Mouse (Mus musculus): ENCODE measurements around the gene Rtn4rl2. TPM values are rescaled to one million over a fixed set of nuclear protein-coding genes. Genes with fewer than 3 reads are reported as not detected.

Gene Rtn4rl2
- polyA plus RNA-seq, 1 experiment = 18.3 TPM

GRCm38 (mm10) chr2:84861430-84861829 is 25.1 kb downstream of the Rtn4rl2 start:
- TF ChIP-seq CTCF (IDR thresholded peaks at IDR 0.05; ENCODE audit: borderline replicate concordance, extremely low read depth, insufficient read depth, insufficient read length) = no peak
- no peak for TF ChIP-seq POLR2A (IDR thresholded peaks at IDR 0.05; ENCODE audit: borderline replicate concordance, extremely low read depth, insufficient read depth, insufficient read length, poor library complexity, severe bottlenecking)
- no peak for DNase-seq (ENCODE audit: low read depth)

DNA sequence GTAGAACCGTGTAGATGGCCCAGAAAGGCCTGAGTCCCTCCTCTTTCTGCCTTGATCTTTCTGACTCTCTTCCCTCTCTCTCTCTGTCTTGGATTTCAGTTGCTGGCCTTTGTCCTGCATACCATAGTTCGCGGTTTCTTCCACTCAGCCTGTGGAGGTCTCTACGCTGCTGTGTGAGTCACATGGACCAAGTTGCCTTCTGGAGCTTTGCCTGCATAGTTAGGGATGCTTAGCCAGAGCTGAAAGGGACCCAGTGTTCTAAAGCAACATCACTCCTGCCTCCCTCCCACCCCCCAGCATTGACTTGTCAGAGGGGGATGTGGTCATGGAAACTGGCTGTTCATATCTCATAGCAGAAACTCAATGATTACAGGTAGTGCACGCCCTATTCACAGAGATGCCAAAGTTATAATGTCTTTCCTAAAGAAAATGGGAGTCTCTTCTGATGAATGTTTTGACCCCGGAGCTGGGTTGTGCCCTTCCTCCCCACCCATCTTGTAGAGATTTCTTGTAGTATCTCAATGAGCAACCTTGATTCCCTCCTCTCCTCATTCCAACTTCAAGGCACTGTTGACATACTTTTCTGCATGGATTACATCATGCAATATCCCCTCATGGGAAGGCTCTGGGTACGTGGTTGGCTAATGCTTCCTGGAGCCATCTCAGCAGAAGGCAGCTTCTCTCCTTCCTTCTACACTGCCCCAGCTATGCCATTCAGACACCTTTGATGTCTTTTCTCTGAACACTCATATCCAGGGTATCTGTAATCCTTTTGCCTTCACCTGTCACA is 26.3 kb downstream of the Rtn4rl2 start:
- DNase-seq (ENCODE audit: low read depth) = no peak
- TF ChIP-seq CTCF (IDR thresholded peaks at IDR 0.05; ENCODE audit: borderline replicate concordance, extremely low read depth, insufficient read depth, insufficient read length) (no peak), POLR2A (IDR thresholded peaks at IDR 0.05; ENCODE audit: borderline replicate concordance, extremely low read depth, insufficient read depth, insufficient read length, poor library complexity, severe bottlenecking) (no peak)

DNA sequence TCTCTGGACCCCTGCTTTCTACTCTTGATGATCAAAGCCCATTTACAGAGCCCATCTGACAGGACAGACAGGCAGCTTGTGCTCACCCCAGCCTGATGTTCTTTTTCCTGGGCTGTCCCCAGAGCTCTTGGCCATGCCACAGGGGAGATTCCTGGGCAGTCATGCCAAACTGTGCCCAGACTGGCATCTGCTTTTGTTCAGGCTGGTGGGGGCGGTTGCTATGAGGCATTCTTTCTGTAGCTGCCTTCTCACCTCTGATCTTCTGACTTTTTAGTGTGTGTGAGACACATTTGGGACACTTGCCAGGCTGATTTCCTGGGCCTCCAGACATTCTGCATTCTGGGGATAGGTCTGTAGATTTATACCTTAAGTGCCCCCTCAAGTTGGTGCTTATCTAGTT is 28.0 kb downstream of the Rtn4rl2 start:
- TF ChIP-seq CTCF (IDR thresholded peaks at IDR 0.05; ENCODE audit: borderline replicate concordance, extremely low read depth, insufficient read depth, insufficient read length) (no peak), POLR2A (IDR thresholded peaks at IDR 0.05; ENCODE audit: borderline replicate concordance, extremely low read depth, insufficient read depth, insufficient read length, poor library complexity, severe bottlenecking) (no peak)
- no peak for DNase-seq (ENCODE audit: low read depth)

GRCm38 (mm10) chr2:84855732-84856131 is 30.8 kb downstream of the Rtn4rl2 start:
- TF ChIP-seq CTCF (IDR thresholded peaks at IDR 0.05; ENCODE audit: borderline replicate concordance, extremely low read depth, insufficient read depth, insufficient read length) = peak; percentile 75
- TF ChIP-seq POLR2A (IDR thresholded peaks at IDR 0.05; ENCODE audit: borderline replicate concordance, extremely low read depth, insufficient read depth, insufficient read length, poor library complexity, severe bottlenecking) = no peak
- peak; percentile 79 for DNase-seq (ENCODE audit: low read depth)

DNA sequence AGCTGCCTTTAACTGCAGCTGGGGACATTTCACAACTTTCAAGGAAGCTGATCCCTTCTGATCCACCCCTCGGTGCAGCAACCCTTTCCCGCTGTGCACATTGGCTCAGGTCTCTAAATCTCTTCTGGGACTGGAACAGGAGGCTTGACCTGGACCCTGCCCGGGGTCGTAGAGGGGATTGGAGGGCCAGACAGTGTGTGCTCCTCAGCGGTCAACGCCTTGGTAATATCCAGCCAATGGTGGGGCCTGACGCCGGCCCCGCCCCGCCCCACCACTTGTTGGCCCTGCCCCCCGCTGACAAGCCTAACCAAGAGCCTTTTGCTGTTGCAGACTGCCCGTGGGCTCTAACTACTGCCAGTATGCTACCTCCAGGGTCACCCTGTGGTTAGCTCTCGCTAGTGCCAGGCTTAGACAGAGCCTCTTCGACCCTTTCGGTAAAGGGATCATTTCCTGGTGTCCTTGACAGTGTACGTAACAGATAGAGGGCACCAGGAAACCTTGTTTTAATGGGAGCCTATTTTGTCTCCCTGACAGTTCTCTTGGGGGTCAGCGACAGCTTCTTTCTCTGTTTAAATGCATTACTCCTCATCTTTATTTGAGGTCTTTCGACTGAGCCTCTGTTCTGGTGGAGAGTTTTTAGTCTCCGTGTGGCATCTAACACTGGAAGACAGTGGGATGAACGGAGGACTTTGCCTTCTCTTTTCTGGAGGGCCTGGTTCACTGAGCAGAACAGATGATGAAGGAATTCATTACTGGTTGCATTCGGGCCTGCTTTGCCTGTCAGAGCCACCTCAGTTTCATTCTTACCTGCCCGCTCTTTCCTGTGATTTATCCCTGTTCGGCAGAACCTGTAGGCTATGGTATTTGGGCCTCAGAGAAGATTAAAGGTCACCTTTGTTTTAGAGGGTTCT is 35.1 kb downstream of the Rtn4rl2 start:
- DNase-seq (ENCODE audit: low read depth) = no peak
- TF ChIP-seq CTCF (IDR thresholded peaks at IDR 0.05; ENCODE audit: borderline replicate concordance, extremely low read depth, insufficient read depth, insufficient read length) = no peak
- TF ChIP-seq POLR2A (IDR thresholded peaks at IDR 0.05; ENCODE audit: borderline replicate concordance, extremely low read depth, insufficient read depth, insufficient read length, poor library complexity, severe bottlenecking) = no peak

DNA sequence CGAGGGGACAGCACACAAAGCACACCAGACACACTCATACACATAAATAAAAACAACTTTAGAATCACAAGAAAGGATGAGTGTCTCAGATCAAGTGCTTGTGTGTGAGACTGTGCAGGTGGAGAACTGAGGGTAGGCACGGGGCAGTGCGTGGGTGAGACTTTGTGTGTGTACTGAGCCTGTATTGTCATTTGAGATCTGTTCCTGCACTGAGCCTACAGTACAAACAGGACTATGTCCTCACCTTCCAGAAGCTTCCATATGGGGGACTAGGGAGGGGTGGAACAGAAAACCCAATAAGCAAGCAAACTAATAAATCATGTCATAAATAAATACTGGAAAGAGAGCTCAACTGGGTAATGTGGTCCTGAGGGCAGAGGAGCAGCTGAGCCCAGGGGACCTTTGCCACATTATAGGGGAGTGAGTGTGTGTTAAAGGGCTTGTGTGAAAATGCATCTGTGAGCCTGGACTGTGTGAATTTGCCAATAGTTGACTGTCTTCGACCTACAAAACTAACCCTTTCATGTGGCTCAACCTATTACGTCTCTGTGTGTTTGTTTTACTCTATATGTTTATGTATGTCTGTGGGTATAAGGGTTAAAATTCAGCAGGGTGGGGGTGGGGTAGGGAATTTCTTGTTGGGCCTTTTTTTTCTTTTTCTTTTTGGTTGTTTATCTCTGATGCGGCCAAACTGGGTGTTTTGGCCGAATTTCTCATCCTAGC is 35.9 kb downstream of the Rtn4rl2 start:
- no peak for DNase-seq (ENCODE audit: low read depth)

GRCm38 (mm10) chr2:84845226-84845625 is 41.3 kb downstream of the Rtn4rl2 start:
- TF ChIP-seq CTCF (IDR thresholded peaks at IDR 0.05; ENCODE audit: borderline replicate concordance, extremely low read depth, insufficient read depth, insufficient read length) = no peak
- TF ChIP-seq POLR2A (IDR thresholded peaks at IDR 0.05; ENCODE audit: borderline replicate concordance, extremely low read depth, insufficient read depth, insufficient read length, poor library complexity, severe bottlenecking) = no peak
- no peak for DNase-seq (ENCODE audit: low read depth)

More for the DNA sequence above, 35.9 kb downstream of the Rtn4rl2 start:
- TF ChIP-seq POLR2A (IDR thresholded peaks at IDR 0.05; ENCODE audit: borderline replicate concordance, extremely low read depth, insufficient read depth, insufficient read length, poor library complexity, severe bottlenecking) (no peak), CTCF (IDR thresholded peaks at IDR 0.05; ENCODE audit: borderline replicate concordance, extremely low read depth, insufficient read depth, insufficient read length) (no peak)

- no peak for DNase-seq (ENCODE audit: low read depth)
- TF ChIP-seq POLR2A (IDR thresholded peaks at IDR 0.05; ENCODE audit: borderline replicate concordance, extremely low read depth, insufficient read depth, insufficient read length, poor library complexity, severe bottlenecking) = no peak
- TF ChIP-seq CTCF (IDR thresholded peaks at IDR 0.05; ENCODE audit: borderline replicate concordance, extremely low read depth, insufficient read depth, insufficient read length) = no peak
Measured at GRCm38 (mm10) chr2:84843654-84844053, 42.9 kb downstream of the Rtn4rl2 start.

DNA sequence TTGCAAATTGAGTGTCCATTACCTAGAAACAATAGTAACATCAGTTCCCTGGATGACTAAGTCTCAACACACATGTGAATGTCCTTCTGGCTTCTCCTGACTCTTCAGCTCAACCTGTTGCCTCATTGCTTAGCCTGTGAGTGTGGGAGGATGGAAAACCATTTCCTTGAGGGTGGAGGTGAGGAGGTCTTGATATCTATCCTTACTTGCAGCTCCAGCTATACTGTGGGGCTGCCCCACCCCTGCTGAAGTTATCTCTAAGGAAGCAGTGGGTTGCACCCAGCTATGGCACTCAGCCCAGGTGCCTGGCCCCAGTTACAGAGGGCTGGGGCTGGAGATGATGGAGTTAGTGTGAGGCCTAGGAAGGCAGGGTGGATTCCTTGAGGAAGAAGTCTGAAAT is 44.6 kb downstream of the Rtn4rl2 start:
- no peak for DNase-seq (ENCODE audit: low read depth)
- TF ChIP-seq POLR2A (IDR thresholded peaks at IDR 0.05; ENCODE audit: borderline replicate concordance, extremely low read depth, insufficient read depth, insufficient read length, poor library complexity, severe bottlenecking) (no peak), CTCF (IDR thresholded peaks at IDR 0.05; ENCODE audit: borderline replicate concordance, extremely low read depth, insufficient read depth, insufficient read length) (no peak)

DNA sequence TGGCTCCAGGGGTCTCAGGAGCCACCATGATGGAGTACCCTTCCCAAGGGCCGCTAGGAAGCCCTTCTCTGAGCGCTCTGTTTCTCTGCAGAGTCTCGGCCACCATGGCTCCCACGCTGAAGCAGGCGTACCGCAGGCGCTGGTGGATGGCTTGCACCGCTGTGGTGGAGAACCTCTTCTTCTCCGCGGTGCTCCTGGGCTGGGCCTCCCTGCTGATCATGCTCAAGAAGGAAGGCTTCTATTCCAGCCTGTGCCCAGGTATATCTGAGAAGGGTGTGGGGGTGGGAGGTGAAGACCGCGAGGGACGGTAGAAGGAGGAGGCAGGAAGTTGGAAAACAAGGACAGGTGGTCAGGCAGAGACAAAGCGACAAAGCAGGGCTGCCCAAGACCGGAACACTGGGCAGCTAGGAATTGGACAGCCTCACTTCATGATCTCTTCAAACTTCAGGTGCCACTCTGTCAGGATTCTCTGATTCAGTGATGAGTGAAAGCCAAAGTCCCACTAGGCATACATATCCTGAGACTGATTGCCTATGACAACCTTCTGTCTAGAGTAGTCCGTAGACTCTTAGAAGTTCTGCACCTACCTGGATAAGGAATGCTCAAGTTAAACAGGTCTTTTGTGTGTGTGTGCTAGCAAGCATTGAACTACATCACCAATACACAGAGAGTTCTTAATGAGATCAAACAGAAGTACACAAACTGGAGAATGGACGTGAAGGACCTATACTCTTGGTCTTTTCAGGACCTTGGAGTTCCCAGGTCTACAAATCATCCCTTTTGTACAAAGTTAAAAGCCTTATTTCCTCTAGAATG is 45.6 kb downstream of the Rtn4rl2 start:
- TF ChIP-seq CTCF (IDR thresholded peaks at IDR 0.05; ENCODE audit: borderline replicate concordance, extremely low read depth, insufficient read depth, insufficient read length) = no peak
- TF ChIP-seq POLR2A (IDR thresholded peaks at IDR 0.05; ENCODE audit: borderline replicate concordance, extremely low read depth, insufficient read depth, insufficient read length, poor library complexity, severe bottlenecking) = no peak
- DNase-seq (ENCODE audit: low read depth) = no peak

Data from brain, embryonic 14.5 days (tissue).